Comparison of ENCODE assay signal across 8 mouse cellular contexts in genomic region chr6:84583371-84583770, GRCm38 (mm10). TPM values are rescaled to one million over a fixed set of nuclear protein-coding genes. Genes with fewer than 3 reads are reported as not detected.
DNase-seq lines count a peak whose midpoint lies in the region; ATAC-seq and TF ChIP-seq lines count a peak whose summit lies in the region.

No protein-coding gene starts in this region.

- TF ChIP-seq EP300 in liver, embryonic 14.5 days (IDR thresholded peaks at IDR 0.05; ENCODE audit: low read depth), result no peak

- H3K4me1 ChIP-seq in embryonic facial prominence, embryonic 11.5 days (ENCODE audit: control insufficient read depth, insufficient read depth, low read length), result peaks cover 9% of the 10 kb centered on the region
- H3K4me1 ChIP-seq in liver, embryonic 14.5 days (replicated peaks; ENCODE audit: control insufficient read depth in 2 of 2, insufficient read depth in 2 of 2, low read length in 1 of 2), result 0 out of 4 replicates have a peak, but pooled peaks cover 0 to 2% of the 10 kb centered on the region in 2 experiments
- H3K4me1 ChIP-seq in neural tube, embryonic 13.5 days (replicated peaks), result peaks cover 56% of the 10 kb centered on the region

- peak; percentile 25; the same call in 1 of the 2 replicates for ATAC-seq in embryonic facial prominence, embryonic 11.5 days (replicated peaks; ENCODE audit: insufficient number of reproducible peaks, low FRiP score, low TSS enrichment, low read depth)
- peak; percentile 35; the same call in 1 of the 2 replicates for ATAC-seq in liver, embryonic 14.5 days (ENCODE audit: insufficient read depth)
- ATAC-seq in neural tube, embryonic 13.5 days (ENCODE audit: low read depth), result peak; percentile 36; the same call in 1 of the 2 replicates

- peak overlapping the region; percentile 43 for H3K9ac ChIP-seq in embryonic facial prominence, embryonic 11.5 days (replicated peaks; ENCODE audit: low read length)
- no peak overlapping the region for H3K9ac ChIP-seq in liver, embryonic 14.5 days (replicated peaks)
- peak overlapping the region; percentile 14; the same call in 1 of the 2 replicates for H3K9ac ChIP-seq in neural tube, embryonic 13.5 days

- WGBS in embryonic facial prominence, embryonic 11.5 days, result under 1% methylated on average over 25 of the region's 26 CpGs
- WGBS in liver, embryonic 14.5 days (ENCODE audit: insufficient replicate concordance), result 1% methylated on average over 26 of the region's 26 CpGs
- under 1% methylated on average over 26 of the region's 26 CpGs for WGBS in neural tube, embryonic 13.5 days

- no peaks in the 10 kb centered on the region for H3K9me3 ChIP-seq in embryonic facial prominence, embryonic 11.5 days (replicated peaks; ENCODE audit: control insufficient read depth, low read length)
- no peaks in the 10 kb centered on the region for H3K9me3 ChIP-seq in liver, embryonic 14.5 days (ENCODE audit: control insufficient read depth, low read length)
- no peaks in the 10 kb centered on the region for H3K9me3 ChIP-seq in neural tube, embryonic 13.5 days

- H3K27me3 ChIP-seq in embryonic facial prominence, embryonic 11.5 days (ENCODE audit: control insufficient read depth, insufficient read depth, low read length), result peaks cover 45% of the 10 kb centered on the region
- H3K27me3 ChIP-seq in liver, embryonic 14.5 days (ENCODE audit: control insufficient read depth, insufficient read depth, low read length), result peaks cover 72% of the 10 kb centered on the region
- peaks cover 99% of the 10 kb centered on the region for H3K27me3 ChIP-seq in neural tube, embryonic 13.5 days

- TF ChIP-seq CTCF in liver, embryonic 14.5 days (IDR thresholded peaks at IDR 0.05; ENCODE audit: low read depth), result no peak

- H3K36me3 ChIP-seq in embryonic facial prominence, embryonic 11.5 days (replicated peaks; ENCODE audit: control insufficient read depth, insufficient read depth, low read depth, low read length), result no peaks in the 10 kb centered on the region
- no peaks in the 10 kb centered on the region for H3K36me3 ChIP-seq in liver, embryonic 14.5 days (replicated peaks; ENCODE audit: control insufficient read depth, insufficient read depth, low read depth)
- no peaks in the 10 kb centered on the region for H3K36me3 ChIP-seq in neural tube, embryonic 13.5 days

- DNase-seq in layer of hippocampus, adult 11-12 months (ENCODE audit: low spot score), result peak; percentile 52
- no peak for DNase-seq in layer of hippocampus, adult 8-10 months (ENCODE audit: low spot score in 2 of 2)
- peak; percentile 90 for DNase-seq in embryonic facial prominence, embryonic 11.5 days (ENCODE audit: low spot score)
- peak; percentile 76 to 81 for DNase-seq in heart, adult 9 months (ENCODE audit: low spot score in 2 of 2)
- DNase-seq in kidney, adult 18-20 months, result peak; percentile 72
- peak in 1 of 3 experiments; percentile 15 for DNase-seq in liver, embryonic 14.5 days (ENCODE audit: low read depth in 3 of 3, low spot score in 3 of 3)
- peak; percentile 84 for DNase-seq in thymus, postnatal 14 days

- peak overlapping the region; percentile 35; the same call in 1 of the 2 replicates for H3K27ac ChIP-seq in embryonic facial prominence, embryonic 11.5 days (replicated peaks; ENCODE audit: low read depth, low read length)
- H3K27ac ChIP-seq in liver, embryonic 14.5 days, result no peak overlapping the region
- H3K27ac ChIP-seq in neural tube, embryonic 13.5 days (replicated peaks), result no peak overlapping the region

- H3K4me2 ChIP-seq in embryonic facial prominence, embryonic 11.5 days (ENCODE audit: low read depth, low read length), result peak overlapping the region; percentile 91
- peak overlapping the region; percentile 30 for H3K4me2 ChIP-seq in liver, embryonic 14.5 days (ENCODE audit: low read depth)
- H3K4me2 ChIP-seq in neural tube, embryonic 13.5 days, result peak overlapping the region; percentile 84

- H3K4me3 ChIP-seq in embryonic facial prominence, embryonic 11.5 days (ENCODE audit: low read depth, low read length), result peak overlapping the region; percentile 59
- H3K4me3 ChIP-seq in liver, embryonic 14.5 days (ENCODE audit: insufficient read depth in 1 of 2, low read depth in 2 of 2, low read length in 2 of 2), result 0 out of 4 replicates have a peak overlapping the region, but pooled peaks of 1 of the 2 experiments have one; percentile 5
- peak overlapping the region; percentile 45 for H3K4me3 ChIP-seq in neural tube, embryonic 13.5 days

RNA-seq across cellular contexts. Expression of gene Cyp26b1, which starts 10.3 kb away (rescaled TPM):
- 10 to 100 TPM in 2 of 4 experiments, 1 to 10 TPM in 2; 8.4 to 10.5 (median 9.3) TPM for total RNA-seq in layer of hippocampus, adult 8-10 months (2022)
- polyA plus RNA-seq in embryonic facial prominence, embryonic 11.5 days (2014; fragmentation: Nextera tagmentation; extraction: Ambion mirVana), result 8.6 and 9.0 TPM in 2 replicates
- 0.05 and 0.07 TPM in 2 replicates for polyA plus RNA-seq in liver, embryonic 14.5 days (2012; rRNA removed)
- 0.04 TPM in 1 of 2 replicates, not detected in the other for polyA plus RNA-seq in liver, embryonic 14.5 days (2014; fragmentation: Nextera tagmentation; extraction: Ambion mirVana)
- 5.7 and 7.5 TPM in 2 replicates for polyA plus RNA-seq in neural tube, embryonic 13.5 days (2015; fragmentation: Nextera tagmentation; extraction: Ambion mirVana)

Comparison
In these comparisons a context has a peak if more than half of its experiments do, and no peak if none do; other contexts are left out.
1. DNase-seq: peak in layer of hippocampus, adult 11-12 months (single experiment), embryonic facial prominence, embryonic 11.5 days (single experiment), heart, adult 9 months (2 of 2), kidney, adult 18-20 months (single experiment) and thymus, postnatal 14 days (single experiment); none in layer of hippocampus, adult 8-10 months (0 of 2).
2. H3K4me2 ChIP-seq: peak in every context shown above with its lines; median percentile 91 in embryonic facial prominence, embryonic 11.5 days; 84 in neural tube, embryonic 13.5 days; 30 in liver, embryonic 14.5 days.
3. Peak in every context shown above with its lines, with median percentiles within 50 percentile points of each other: ATAC-seq.